Mouse (Mus musculus): ENCODE measurements around the gene Dok3.

Dok3 gene

DNA sequence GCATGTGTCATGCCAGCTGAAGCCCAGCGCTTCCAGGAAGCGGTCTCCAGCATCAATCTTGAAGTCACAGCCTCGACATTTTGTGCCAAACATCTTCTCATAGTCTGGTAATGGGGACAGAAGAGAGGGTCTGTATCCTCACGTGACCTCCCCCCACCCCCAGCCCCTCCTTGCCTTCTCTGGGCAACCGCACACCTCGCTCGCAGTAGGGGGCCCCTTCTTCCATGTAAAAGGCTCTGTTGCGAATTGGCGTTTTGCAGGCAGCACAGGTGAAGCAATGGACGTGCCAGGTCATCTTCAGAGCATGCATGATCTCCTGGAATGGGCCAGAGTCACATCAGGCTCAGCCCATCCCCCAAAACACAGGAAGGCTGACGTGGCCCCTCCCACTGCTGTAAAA, 30.2 kb downstream of the Dok3 start:
- no peak for TF ChIP-seq GATA4 (IDR thresholded peaks at IDR 0.05; ENCODE audit: insufficient replicate concordance, low read length)

DNA sequence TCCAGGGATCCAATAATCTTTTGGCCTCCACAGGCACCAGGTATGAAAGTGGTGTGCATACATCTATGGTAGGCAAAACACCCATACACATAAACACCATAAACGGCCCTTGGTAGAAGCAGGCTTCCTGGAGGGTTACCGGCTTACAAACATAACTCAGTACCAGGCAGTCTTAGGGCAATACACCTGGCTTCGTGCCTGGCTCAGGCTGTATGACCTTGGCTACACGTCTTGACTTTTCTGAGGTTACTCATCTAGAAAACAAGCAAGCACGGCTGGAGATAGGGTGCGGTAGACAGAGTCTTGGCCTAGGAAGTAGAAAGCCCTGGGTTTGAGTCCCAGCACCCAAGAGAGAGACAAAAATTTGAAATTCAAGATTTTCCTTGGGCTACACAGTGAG, 32.4 kb downstream of the Dok3 start:
- TF ChIP-seq GATA4 (IDR thresholded peaks at IDR 0.05; ENCODE audit: insufficient replicate concordance, low read length), result no peak

DNA sequence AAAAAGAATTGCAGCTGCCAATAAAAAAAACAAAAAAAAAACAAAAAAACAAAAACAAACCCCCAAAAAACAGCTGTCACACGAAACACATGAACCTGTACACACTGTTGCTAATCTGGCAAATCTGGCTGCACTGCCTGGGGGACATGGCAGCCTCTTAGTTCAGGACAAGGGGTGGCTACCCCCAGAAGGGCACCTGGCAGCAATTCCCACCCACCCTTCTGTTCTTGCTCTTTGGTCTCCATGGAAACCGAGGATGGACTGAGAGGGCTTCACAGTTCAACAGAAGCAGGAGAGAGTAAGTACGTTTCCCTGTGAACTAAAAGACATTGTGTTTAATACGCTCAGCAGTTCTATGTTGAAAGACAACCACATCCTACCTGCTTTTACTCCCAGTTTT, 33.4 kb downstream of the Dok3 start:
- no peak for TF ChIP-seq GATA4 (IDR thresholded peaks at IDR 0.05; ENCODE audit: insufficient replicate concordance, low read length)

DNA sequence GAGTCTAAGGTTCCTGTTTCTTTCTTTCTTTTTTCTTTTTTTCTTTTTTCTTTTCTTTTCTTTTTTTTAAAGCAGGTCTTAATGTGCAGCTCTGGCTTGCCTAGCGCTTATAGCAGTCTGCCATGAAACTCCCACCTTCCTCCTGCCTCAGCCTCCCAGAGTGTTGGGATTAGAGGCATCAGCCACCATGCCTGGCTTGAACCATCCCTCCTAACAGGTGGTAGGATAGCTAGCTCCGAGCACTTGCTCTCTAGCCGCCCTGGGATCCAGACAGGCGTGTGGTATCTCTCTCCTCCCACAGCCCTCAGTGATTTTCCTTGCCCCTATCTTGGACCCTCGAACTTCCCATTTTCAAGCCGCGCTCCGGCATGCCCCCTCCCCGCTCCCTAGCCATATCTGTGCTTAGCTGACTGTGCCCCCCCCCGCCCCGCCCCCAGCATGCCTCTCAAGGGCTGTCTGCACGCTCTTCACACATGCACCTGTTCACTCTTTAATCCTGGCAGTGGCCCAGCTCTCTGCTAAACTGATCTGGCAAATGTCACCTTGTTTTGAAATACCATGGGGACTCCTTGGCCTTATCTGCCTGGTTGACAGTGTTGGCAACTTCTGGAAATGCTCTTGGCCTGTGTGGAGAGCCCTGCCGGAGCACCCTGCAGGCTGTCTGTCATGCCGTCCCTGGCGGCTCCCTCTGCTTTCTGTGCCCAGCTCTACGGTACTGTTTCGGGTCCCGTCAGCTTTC, 34.0 kb downstream of the Dok3 start:
- peak; percentile 91 for TF ChIP-seq GATA4 (IDR thresholded peaks at IDR 0.05; ENCODE audit: insufficient replicate concordance, low read length)

DNA sequence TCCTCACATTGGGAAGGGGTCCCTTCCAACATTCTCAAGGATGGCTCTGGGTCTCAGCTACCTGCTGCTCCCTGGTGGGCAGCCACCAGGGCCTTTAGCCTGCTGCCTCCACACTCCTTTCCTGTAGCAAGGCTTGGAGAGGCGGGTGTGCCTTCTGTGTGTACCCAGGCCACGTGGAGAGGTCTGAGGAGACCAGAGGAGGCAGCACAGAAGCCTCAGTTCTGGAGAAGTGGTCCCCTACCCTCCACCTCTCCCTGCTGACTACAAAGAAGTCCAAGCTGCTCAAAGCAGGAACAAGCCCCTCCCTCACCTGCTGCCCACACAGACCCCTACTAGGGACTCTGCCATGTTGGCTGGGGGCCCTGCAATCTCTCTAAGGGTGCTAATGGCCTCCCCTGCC, 34.8 kb downstream of the Dok3 start:
- TF ChIP-seq GATA4 (IDR thresholded peaks at IDR 0.05; ENCODE audit: insufficient replicate concordance, low read length), result no peak

DNA sequence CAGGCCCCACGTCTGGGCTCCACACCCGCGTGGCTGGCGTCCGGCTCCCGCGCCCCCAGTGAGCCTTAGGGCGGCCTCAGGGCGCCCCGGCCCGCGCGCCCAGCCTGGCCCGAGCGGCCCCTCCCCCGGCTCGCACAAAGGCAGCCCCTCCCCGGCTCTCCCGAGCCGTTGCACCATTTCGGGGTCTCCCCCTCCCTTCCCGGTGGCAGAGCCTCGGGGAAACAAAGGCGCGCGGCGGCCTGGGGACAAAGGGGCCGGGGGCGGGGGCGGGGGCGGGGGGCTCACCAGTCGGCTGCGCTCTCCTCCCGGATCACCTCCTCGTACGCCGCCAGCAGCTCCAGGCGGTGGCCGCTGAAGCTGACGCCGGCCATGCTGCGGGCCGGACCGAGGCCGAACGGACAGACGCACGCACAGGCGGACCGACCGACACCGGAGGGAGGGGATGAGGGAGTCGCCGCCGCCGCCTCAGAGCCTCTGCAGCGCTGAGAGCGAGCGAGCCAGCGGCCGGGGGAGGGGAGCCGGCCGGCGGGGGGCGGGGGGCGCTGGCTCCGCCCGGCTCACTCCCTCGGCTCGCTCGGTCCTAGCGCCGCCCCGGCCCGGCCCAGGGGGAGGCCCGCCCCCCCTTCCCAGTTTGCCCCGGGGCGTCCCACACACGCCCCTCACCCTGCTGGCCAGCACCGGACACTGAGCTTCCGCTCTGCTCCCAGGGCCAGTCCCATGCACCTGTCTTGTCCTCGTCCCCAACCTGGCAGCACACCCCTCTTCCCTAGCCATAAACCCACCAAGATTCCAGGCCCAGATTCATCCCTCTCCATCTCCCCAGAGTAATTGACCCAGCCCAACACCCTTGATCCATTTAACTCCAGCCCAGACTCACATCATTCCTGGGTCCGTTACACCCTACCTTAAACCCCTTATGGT, 41.3 kb downstream of the Dok3 start, which contains the start of gene Dbn1:
Gene Dbn1, minus strand, starts transcription at position 534 of the 921 bp plus-strand sequence.
- TF ChIP-seq GATA4 (IDR thresholded peaks at IDR 0.05; ENCODE audit: insufficient replicate concordance, low read length), result no peak

DNA sequence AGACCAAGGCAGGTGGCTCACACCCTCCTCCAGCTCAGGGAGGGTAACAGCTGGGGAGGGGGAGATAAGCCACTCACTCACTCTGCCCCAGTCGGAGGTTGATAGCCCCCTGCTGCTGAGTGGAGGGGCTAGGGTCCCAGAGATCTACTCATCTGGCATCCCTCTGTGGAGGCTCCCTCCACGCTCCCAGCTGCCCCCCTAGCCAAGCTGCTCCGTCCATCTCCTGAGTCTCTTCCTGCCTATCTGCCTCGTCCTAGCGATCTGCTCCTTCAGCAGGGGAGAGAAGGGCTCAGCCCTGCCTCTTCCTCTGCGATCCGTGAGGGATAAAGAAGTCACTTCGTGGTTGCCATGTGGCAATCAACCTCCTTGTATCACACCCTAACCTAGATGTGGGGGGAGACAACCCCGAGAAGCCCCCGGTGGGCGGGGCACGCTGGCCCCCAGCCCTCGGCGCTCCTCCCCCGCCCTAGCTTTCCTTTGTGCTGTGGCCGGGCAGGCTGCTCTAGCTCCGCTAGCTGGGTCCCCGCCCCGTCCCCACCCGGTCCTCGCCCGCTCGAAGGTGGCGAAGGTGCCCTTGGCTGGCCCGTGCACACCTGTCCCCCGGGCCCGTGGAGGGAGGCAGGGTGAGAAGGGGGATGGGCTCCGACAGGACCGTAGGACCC, 42.0 kb downstream of the Dok3 start:
- no peak for TF ChIP-seq GATA4 (IDR thresholded peaks at IDR 0.05; ENCODE audit: insufficient replicate concordance, low read length)

DNA sequence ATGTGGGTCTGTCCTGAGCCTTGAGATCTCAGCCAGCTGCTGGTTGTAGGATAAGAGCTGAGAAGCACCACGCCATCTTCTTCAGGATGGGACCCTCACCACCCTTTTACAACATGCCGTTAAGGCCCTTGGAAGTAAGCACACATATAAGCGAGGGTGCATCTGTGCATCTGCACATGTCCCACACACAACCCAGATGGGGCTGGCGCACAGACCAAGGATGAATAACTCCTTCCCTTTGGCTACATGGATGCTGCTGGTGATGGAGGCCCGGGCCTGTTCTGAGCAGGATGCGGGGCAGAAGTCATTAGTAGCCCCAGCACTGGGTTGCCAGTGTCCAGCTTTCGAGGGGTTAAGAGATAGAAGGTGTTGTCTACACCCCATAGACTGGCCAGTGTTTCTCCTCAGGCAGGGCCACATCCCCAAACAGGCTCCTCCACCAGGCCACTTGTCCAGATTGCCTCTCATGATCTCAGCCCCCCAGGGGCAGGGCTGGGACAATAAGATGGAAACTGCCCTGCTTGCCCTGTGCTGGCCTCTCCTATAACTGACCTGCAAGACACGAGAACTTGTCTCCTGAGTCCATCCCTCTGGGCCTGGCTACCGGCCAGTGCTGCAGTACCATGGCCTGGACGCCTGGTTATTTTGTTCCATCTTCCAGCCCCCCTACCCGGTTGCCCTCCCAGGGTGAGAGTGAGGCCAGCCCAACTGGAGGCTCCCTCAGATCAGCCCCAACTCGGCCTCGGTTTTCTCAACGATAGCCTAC, 42.9 kb downstream of the Dok3 start:
- TF ChIP-seq GATA4 (IDR thresholded peaks at IDR 0.05; ENCODE audit: insufficient replicate concordance, low read length), result no peak

DNA sequence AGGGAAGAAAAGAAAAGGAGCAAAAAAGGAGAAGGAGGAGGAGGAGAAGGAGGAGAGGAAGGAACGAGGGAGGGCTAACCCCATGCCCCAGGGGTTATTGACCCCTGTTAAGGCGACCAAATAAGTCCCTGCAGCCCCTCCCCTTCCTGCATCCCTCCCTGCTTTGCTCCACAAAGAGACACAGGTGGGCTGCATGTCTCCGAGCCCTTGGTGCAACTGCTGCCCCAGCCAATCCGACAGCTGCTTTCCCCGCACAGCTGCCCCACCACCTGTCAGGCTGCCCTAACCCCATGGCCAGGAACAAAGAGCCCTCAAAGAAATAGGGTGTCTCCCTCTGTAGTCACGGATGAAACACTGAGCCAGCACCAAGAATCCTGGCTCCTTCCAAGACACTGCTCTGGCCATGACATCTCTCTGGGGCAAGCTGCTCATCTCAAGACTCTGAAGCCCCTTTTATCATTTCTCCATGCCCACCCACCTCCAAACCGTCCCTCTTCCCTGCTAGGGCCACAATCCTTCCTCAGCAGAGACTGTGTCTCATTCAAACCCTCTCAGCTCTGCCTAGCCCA, 44.5 kb downstream of the Dok3 start:
- TF ChIP-seq GATA4 (IDR thresholded peaks at IDR 0.05; ENCODE audit: insufficient replicate concordance, low read length), result no peak

DNA sequence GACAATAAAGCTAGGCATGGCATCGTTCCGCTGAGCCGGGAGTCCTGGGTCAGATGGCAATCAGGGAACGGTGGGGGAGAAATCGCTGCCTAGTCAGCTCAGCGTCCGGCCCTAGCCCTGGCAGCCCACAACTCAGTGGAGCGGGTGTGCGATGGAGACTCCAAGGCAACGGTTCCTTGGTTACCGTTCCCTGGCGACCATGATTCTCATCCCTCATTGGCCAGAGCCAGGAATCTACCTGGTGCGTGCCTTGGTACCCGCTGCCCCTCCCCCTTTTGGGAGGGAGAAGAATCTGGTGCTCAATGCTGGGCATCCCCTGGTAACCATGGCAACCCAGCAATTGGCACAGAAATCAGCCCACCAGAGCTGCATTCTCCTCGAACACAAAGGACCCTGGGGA, 45.5 kb downstream of the Dok3 start:
- TF ChIP-seq GATA4 (IDR thresholded peaks at IDR 0.05; ENCODE audit: insufficient replicate concordance, low read length), result no peak

DNA sequence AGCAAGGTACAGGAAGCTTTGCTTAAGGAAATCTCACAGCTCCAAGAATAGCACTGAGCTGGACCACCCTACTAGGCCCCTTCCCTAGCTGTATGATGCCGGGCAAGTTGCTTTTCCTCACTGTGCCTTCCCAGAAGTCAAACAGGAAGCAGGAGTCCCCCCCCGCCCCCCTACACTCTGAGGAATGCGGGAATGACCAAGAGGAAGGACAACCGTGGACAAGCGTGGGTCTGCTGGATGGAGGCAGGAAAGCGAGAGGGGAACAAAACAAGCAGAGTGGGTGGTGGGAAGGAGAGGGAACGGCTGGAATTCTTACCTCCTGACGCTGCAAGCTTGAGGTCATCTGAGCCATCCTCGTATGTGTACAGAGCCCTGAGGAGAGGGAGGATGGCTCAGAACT, 46.0 kb downstream of the Dok3 start:
- no peak for TF ChIP-seq GATA4 (IDR thresholded peaks at IDR 0.05; ENCODE audit: insufficient replicate concordance, low read length)

DNA sequence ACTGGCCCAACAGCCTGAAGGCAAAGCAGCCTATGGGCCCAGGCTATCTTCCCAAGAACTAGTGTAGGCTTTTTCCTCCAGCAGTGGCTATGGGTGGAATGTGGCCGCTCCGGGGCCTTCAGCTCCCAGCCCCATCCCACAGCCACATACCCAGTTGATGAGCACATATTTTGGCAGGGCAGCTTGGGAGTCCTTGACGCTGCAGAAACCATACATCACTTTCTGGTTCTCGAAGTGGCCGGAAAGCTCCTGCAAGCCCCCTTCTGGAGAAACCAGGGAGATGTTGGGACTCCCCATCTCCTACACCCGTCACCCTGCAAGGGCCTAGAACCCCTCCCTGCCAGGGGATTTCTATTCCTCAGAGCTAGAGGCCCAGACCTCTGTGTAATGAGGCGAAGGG, 46.6 kb downstream of the Dok3 start:
- TF ChIP-seq GATA4 (IDR thresholded peaks at IDR 0.05; ENCODE audit: insufficient replicate concordance, low read length), result no peak

DNA sequence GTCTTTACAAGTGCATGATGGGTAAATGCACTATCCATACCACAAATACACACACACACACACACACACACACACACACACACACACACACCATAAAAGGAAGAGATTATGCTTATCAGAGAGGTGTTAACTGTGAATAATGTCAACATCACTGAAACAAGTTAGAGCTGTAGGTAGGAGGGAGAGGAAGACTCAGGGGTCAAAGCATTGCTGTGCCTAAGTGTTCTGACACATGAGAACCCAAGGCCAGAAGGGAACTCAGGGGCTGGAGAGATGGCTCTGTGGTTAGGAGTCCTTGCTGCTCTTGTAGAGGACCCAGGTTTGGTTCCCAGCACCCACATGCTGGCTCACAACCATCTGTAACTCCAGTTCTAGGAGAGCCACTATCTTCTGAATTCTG, 49.2 kb downstream of the Dok3 start:
- no peak for TF ChIP-seq GATA4 (IDR thresholded peaks at IDR 0.05; ENCODE audit: insufficient replicate concordance, low read length)

DNA sequence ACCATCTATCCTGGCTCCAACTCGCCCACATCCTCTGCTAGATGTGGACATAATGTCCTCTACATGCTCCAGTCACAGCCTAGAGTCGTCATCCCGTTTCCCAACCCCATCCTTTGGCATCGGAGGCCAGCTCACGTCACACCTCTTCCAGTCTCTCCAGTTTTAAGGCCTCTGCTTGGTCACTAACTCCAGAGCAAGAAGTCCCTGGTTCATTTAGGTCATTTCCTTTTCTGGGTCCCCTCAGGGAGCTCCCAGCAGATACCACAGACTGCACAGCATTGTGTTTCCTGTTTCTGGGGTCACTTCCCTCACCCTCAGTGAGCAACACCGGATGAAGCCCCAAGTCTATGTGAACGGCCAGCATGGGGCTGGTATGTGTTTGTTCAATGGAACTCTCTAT, 50.1 kb downstream of the Dok3 start:
- peak; percentile 72; the same call in 1 of the 2 replicates for TF ChIP-seq GATA4 (IDR thresholded peaks at IDR 0.05; ENCODE audit: insufficient replicate concordance, low read length)

DNA sequence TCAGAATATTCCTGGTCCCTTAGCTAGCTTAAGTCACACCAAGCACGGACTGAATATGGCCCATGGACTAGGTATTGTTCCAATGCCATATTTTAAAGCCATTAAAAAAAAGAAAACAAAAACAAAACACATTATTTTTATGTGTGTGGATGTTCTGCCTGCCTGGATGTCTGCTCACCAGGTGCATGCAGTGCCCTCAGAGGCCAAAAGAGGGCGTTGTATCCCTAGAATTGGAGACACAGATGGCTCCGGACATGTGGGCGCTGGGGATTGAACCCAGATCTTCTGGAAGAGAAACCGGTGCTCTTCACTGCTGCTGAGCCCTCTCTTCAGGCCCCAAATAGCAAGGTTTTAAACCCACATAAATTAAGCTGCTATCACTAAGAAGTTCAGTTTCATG, 51.1 kb downstream of the Dok3 start:
- no peak for TF ChIP-seq GATA4 (IDR thresholded peaks at IDR 0.05; ENCODE audit: insufficient replicate concordance, low read length)

Data from liver, adult (tissue).